Mouse (Mus musculus) natural killer cell, adult 2 months (primary cell): ENCODE results near the gene Snx9.

ENCODE experiments used
- DNase-seq, 2 experiments: peaks; one replicate each; pipeline ENCODE4 v3.0.0; 2022; ENCODE audit warnings: low spot score in 2 of 2

Snx9 gene

DNA sequence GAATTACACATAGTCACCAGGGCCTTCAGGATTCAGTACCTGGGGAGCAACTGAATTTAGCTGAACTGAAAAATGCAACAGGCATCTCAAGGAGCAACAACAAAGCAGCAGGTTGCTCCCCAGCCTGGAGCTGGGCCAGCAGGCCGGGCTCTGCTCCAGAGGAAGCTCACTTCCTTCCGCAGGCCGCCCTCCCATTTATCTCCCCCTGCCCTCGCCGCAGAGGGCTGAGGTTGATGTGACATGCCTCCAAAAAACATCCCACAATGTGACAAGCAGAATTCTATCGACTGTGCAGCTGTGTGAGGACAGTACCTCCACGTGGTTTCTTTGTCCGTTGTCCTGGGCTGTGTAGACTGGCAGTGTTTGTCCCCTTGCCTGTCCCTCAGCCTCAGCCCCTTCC is 44.3 kb downstream of the Snx9 start:
- DNase-seq, result peak; percentile 17 to 22

DNA sequence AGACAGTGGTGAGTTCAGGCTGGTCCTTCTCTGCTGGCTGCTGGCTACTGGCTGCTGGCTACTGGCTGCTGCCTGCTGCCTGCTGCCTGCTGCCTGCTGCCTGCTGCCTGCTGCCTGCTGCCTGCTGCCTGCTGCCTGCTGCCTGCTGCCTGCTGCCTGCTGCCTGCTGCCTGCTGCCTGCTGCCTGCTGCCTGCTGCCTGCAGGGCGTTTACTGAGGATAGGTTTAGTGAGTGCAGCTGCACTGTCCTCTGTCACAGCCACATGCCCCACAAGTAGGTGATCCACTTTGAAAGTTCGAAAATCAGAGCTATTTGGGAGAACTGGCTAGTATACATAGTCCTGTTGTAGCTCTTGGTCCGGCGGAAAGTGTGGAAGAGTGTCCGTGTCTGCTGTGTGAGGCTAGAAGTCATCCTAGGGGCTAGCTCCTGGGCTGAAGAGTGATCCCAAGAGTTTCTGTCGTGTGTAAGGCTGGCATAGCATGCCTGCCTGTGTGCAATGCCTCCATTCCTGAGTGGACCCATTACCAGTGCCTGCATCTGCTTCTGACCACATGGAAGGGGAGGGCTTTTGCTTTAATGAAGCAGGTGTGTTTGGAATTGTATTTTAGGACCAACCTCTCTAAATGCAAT is 45.2 kb downstream of the Snx9 start:
- DNase-seq, result no peak

DNA sequence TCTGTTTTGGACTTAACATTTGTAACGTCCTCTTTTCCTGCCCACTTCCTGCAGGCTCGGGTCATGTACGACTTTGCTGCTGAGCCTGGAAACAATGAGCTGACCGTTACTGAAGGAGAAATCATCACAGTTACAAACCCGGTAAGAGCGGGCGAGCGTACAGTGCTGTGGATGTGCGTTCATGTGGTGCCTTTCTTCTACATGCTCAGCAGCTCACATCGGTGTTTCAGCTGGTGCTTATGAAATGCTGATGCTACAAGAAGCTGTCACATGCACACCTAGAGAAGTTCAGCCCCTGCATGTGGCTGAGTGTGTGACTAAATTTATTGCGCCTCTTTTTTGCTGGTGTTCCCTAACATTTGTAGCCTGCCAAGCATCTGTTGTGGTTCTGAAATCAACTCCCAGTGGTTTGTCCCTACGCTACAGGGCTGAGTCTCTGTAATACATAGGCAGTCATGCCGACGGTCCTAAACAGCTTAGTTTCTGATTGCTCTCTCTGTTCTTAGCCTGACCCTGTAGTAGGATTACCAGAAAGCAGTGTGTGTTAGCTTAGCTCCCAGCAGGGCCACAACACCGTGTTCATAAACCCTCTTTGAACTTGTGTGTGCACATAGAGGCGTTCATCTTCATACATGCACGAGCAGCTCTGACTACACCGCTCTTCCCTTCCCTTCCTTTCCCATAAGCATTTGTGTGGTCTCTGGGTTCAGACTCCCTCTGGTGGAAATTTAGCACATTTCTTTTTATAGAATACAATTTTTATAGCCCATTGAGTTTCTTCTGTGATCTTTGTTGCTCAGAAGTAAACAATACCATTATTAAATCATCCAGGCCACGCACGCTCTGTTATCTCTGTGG is 46.0 kb downstream of the Snx9 start:
- DNase-seq, result no peak

DNA sequence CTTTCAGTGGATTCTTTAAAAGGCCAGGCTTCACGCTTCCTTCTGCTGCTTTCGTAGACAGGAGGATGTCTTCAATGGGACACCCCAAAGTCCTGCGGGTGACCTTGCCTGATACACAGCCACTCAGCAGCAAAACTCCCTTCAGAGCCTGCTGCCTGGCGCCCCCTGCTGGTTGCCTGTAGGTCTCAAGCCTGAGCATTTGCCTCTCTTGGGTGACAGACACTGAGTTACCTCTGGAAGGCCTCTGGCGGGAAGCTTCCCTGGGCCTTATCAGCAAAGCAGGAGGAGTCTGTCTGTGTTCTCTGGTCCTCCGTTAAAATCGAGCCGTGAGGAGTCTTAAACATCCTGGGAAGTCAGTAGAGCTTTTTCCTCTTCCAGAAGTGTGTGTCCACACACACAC is 49.3 kb downstream of the Snx9 start:
- peak; percentile 61 to 84 for DNase-seq

DNA sequence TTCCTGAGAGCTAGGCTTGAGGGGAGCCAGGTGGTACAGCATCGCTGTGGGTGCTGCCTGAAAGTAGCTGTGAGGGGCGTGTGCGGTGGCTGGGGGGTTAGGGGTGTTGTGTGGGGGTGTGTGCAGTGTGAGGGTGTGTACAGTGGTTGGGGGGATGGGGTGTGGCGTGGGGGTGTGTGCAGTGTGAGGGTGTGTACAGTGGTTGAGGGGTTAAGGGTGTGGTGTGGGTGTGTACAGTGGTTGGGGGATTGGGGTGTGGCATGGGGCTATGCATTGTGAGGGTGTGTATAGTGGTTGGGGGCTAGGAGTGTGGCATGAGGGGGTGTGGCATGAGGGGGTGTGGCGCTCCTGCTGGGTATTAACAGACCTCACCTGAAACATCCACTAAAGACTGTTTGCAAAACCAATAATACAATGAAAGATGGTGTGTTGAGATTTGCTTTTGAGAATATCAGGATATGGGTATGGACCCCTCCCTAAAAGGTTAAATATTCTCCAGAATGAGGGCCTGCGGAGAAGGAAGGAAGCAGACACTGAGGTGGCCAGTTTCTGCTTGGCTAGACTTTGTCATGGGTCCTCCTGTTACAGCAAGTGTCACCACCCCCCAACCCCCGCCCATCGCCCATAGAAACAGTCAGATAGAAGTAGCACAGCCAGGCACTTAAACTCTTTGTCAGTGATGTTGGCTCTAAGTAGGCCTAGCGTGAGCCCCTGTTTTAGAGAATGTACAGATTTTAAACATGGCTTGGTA is 51.0 kb downstream of the Snx9 start:
- no peak for DNase-seq

DNA sequence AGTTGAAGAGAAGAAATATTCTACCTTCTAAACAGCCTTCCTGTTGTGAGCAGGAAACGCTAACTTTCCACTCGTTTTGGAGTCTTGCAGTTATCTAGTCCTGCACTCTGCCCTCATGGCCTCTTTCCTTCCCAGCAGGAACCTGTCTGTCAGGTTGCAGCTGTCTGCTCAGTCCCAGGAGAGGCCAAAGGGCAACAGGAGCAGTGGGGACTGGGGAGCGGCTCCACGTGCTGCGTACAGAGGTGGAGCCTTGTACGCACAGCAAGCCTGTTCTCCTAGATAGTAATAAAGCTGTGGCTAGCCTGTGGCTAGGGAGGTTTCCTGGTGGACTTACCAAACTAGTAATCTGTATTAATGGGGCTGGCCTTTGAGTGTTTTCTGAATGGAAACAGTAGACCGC is 52.0 kb downstream of the Snx9 start:
- no peak for DNase-seq

DNA sequence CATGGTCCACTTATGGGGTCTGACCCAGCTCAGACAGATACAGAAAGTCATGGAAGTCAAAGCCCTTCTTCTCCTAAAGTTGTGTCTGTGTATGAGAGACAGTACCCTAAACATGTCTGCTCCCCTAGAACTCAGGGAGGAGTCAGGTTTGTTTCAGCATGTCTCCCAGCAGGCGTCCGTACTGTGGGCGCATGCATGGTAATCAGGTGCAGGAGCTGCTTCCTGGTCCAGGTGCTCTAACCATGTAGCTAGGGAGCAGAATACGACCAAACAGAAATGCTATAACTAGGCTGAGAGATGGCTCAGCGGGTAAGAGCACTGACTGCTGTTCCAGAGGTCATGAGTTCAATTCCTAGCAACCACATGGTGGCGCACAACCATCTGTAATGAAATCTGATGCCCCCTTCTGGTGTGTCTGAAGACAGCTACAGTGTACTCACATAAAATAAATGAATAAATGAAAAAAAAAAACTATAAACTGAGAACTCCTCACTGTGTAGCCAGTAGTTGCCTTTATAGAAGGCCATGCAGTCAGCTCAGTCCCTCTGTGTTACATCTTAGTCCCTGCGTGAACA is 52.5 kb downstream of the Snx9 start:
- no peak for DNase-seq

DNA sequence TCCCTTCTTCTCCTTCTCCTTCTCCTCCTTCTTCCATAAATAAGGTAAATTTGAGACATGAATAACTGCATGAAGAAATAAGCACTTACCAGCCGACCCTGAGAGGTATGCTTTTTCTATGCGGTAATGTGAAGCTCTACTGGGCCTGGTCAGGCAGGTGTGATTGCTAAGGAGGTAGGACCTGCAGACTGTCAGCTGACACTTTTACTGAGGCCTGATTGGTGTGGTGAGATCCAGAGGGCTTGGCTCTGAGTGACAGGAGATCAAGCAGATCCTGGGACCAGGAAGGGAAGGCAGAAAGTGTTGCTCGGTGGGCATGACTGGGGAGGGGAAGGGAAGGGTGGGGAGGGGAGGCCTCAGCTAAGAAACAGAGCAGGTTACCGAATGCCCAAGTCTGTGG is 54.9 kb downstream of the Snx9 start:
- no peak for DNase-seq

DNA sequence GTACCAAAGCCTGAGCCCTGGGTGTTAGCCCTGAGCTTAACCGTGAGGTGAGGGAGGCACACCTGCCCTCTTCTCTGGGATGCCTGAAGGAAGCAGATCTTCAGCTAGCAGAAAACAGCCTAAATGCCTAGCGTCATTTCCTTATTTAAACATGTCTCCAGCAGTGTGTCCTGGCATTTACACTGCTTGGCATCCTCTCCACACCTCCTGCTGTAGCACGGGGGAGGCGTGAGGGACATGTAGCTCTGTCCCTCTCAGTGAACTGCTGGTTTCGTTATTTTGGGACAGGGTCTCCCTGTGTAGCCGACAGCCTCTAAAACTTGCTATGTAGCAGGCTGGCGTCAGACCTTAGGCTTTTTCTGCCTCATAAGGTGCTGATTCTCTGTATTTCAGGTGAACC is 55.5 kb downstream of the Snx9 start:
- DNase-seq, result no peak

DNA sequence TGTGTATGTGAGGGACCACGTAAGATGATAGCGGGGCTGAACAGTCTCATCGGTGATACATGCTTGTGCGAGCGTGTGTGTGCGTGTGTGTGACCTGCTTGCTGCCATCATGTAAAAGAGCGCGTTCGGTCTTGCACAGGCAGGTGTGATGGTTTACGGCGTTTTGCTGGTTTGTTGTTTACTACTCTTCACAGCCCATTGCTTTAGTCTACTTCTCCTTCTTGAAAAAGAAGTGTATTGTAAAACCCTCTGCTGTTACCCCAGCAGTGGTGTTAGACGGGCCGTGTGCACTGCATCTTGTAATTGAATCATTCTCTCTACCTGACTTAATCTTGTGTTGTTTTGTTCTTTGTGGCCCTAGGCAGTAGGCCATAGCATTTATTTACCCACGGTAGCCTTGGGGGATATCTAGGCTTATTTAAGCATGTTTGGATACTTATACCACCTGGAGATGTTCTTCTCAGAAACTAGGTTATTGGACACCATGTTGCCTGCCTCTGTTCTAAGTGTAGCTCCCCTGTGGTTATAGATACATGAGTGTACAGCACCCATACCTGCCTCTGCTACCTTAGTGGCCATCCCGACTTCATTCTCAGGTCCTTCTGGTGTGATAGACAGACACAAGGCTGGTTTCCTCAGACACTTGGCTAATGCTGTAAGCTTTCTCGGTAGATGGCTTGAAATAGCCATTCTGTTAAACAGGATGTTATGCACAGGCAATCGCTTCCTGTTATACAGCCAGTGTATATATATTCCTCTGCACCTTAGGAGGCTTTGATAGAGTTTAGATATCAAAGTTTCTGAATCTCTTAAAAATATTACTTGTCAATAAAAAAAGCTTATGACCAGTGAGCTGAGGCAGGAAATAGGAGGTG is 56.4 kb downstream of the Snx9 start:
- DNase-seq, result peak in 1 of 2 experiments; percentile 59

DNA sequence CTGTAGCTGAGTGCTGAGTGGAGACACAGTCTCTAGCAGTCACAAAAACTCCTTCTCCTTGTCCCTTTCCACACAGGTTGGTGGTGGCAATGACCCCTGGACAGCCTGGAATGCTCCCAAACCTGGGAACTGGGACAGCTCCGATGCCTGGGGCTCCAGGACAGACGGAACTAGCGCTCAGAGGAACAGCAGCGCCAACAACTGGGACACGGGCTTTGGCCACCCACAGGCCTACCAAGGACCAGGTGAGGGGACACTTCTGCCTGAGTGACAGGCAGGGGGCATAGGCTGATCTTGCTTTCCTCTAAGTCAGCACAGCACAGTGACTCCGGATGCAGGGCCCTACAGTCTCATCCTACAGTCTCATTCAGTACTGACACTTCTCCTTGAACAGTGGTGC is 58.1 kb downstream of the Snx9 start:
- no peak for DNase-seq

DNA sequence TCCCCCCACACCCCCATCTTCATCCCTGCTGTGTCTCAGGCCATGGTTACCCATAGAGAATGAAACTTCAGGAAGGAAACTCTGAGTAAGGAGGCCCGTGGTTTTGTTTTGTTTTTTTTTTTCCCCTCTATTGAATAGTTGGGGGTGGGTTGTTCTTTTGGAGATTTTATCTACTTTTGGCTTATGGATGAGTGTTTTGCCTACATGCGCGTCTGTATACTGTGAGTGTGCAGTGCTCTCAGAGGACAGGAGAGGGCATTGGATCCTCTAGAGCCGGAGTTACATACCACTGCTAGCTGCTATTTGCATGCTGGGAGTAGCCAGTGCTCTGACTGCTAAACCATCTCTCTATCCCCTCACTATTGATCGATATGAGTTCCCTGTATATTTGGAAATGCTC is 60.3 kb downstream of the Snx9 start:
- DNase-seq, result no peak

DNA sequence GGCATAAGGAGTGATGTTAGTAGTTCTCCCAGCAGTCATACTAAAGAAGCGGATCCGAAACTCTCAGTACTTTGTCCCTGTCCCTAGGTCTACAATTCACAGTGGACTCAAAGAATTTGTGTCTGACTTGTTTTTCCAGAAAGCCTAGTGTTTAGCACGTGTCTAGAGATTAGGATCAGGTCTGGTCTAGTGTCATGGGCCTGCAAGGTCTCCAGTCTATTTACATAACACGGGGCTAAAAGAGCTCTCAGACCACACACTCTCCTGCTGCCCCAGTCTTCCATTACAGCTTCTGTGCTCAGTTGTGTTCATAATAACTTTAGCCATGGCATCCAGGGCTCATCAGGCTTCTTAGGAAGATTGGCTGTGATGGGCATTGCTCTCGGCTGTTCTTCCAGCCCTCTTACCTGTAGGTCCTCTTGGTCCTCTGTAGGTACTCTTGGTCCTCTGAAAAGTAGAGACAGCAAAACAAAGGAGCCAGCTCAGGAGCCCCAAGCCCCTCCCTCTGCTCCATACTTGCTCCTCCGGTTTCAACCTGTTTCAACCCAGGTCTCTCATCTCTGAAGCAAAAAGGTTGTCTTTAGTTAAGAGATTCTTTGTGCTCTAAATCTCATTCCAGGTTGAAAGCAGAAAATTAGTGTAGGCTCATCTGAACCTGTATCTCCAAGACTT is 62.6 kb downstream of the Snx9 start:
- DNase-seq, result no peak

DNA sequence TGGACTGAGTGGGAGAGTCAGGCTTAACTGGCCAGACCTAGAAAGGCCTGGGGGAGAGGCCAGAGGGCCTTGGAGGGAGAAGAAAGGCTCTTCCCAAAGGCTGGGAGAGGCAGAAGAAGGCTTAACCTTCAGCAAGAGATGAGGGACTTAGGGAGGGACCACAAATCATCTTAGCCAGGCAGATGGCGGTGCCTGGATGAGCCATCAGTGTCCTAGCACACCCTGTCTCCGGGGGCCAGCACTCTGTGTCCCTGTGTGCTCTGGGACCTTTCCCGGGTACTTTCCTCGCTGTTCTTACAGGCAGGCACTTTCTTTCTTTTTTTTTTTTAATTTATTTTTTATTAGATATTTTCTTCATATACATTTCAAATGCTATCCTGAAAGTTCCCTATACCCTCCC is 68.6 kb downstream of the Snx9 start:
- no peak for DNase-seq

DNA sequence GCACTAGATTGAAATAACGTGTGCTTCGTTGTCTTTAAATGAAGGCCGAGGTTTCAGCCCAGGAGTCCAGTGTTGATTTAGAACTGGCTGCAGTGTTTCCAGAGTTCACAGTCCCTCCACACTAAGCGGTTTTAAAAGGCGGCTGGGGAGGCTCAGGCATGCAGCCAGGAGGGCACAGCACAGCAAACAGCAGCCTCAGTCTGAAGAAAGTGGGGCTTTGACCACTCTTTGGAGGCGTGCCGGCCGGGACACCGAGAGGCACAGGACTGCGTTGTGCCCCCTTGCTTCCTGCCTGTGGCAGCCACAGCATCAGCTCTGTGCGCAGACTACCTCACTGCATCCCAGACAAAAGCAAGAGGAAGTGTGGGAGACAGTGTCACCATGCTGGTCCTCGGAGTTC is 70.5 kb downstream of the Snx9 start:
- no peak for DNase-seq

DNA sequence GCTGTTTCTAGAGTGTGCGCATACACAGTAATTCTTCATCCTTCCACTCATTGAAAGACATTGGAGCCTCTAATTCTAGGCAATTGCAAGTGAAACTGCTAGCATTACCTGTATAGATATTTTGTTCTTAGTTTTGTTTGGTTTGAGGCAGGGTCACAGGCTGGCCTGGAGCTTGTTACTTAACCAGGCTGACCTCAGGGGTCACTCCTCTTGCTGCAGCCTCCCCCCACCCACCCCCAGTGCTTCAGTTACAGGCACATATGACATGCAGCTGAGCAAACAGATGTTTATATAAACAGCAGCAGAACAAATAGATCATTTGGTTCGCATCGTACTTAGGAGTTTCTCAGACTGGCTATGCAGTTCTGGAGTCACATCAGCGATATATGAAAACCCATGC is 71.7 kb downstream of the Snx9 start:
- DNase-seq, result no peak

DNA sequence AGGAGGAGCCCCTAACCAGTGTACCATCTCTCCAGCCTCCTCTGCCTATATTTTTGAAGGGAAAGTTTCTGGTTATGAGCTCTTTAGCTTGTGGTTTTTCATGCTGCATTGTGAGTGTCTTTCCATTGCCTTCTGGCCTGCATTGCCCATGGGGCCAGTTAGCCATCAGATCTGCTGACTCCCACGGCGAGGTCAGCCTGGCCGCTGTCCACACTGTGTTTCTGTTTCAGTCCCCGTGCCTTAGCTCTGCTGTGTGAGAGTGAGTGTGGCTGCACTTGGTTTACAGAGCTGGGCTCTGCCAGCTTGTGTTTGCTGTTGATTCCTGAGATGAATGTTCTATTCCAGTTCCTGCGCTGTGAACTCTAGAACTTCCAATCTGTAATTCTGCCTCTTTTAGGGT is 73.1 kb downstream of the Snx9 start:
- no peak for DNase-seq

DNA sequence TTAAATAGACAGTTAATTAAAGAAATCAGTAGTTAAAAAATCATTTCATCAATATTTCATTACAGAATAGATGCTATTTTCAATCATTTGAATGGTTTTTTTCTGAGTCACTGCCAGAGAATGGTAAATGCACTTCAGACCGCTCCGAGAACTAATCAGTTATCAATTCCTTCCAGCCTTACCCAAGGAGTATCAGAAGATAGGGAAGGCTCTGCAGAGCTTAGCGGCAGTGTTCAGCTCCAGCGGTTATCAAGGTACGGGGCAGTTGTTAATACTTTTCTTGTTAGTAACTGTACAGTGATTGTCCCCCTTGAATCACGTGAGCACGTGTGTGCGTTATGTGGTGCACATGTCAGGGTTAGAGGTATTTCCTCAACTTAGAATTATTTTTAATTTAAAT is 80.8 kb downstream of the Snx9 start:
- no peak for DNase-seq

DNA sequence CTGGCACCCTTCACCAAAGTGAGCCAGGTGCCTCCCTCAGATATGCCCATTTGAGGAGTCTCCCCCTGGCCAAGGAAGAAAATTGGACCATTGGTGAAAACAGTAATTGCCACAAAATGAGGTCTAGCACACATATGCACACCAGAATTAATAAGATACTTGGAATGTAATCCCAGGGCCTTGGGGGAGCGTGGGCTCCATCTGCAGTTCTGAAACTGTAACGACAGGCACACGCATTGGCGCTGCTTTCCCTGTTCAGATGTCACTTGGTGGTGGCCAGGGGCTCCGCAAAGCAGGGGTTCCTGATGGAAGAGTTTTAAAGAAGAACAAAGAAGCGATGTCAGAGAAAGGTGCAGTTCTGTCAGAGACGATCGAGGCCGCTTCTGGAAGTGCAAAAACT is 82.2 kb downstream of the Snx9 start:
- no peak for DNase-seq

DNA sequence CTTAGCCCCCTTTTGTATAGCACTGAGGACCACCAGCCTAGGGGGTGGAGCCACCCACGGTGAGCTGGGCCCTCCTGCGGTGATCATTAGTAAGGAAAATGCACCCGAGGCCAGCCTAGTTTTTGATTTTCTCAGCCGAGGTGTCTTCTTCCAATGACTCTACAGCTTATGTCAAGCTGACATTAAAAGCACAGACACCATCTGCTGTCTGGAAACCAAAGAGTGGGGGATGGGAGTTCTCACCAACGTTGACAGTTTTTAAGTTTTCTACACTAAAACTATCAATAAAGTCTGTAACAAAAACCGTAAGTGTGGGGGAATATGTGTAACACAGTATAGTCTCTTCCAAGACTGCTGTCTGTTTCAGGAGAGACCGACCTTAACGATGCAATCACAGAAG is 83.1 kb downstream of the Snx9 start:
- no peak for DNase-seq

DNA sequence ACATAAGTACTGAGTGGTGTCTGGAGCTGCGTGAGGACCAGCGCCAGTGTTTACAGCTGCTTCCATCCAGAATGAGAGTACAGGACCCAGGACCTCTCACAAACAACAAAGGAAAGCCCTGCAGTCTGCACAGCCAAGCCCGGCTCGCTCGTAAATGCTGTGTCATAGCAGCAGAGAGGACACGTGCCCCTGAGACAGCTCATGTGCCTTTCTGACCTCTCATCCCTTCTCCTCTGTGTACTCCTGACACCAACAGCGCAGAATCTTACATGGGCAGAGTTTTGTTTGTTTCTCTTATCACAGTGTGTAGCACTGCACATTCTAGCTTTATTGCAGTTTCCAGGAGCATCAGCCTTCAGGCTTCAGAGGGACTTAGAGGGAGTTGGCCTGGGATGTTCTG is 85.6 kb downstream of the Snx9 start:
- DNase-seq, result no peak
